Mouse (Mus musculus): ENCODE data around the gene Rplp1.

DNA sequence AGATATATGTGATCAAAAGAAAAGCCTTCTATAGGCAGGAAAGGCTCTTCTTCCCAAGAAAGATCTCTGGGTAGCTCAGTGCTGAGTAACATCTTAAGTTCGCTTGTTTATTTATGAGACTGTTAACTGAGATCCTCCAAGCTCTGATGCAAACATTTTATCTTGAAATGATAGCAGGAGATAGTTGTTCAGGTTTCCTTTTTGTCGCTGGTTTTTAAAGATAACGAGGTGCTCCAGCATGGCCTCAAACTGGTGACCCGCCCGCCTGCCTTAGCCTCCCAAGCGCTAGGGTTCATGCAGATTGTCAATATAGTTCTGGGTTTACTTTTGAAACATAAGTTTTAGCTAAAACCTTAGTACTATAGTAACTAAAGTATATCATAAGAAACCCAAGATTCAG, 6.0 kb upstream of the Rplp1 start:
- TF ChIP-seq CTCF (IDR thresholded peaks at IDR 0.05; ENCODE audit: insufficient read depth, low read depth, low read length) (no peak), POLR2A (IDR thresholded peaks at IDR 0.05; ENCODE audit: insufficient read depth, low read depth, low read length) (no peak)
